Mouse (Mus musculus): ENCODE results near the gene Plxna1.

The Plxna1 gene

DNA sequence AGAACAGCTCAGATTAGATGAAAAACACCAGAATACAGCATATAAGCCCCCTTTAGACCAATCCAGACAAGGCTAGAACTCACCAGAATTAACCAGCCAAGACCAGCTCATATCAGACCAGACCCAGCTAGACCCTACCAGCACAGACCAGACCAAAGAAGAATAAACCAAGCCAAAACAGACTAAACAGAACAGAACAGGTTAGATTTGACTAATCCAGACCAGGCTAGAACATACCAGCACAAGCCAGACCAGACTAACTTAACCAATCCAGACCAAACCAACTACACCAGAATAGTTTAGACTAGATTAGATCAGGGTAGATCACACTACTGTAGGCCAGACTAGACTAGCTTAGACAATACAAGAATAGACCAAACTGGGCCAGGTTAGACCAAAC lies 77.3 kb downstream of the Plxna1 start:
- DNase-seq (ENCODE audit: low spot score in 2 of 2) = no peak

GRCm38 (mm10) chr6:89283095-89283494 lies 79.3 kb downstream of the Plxna1 start:
- no peak for DNase-seq (ENCODE audit: low spot score in 2 of 2)

- DNase-seq (ENCODE audit: low spot score in 2 of 2) = no peak
These were observed 79.8 kb downstream of the Plxna1 start for GRCm38 (mm10) chr6:89282626-89283025.

GRCm38 (mm10) chr6:89281492-89282332 lies 80.7 kb downstream of the Plxna1 start:
- DNase-seq (ENCODE audit: low spot score in 2 of 2) = no peak

DNA sequence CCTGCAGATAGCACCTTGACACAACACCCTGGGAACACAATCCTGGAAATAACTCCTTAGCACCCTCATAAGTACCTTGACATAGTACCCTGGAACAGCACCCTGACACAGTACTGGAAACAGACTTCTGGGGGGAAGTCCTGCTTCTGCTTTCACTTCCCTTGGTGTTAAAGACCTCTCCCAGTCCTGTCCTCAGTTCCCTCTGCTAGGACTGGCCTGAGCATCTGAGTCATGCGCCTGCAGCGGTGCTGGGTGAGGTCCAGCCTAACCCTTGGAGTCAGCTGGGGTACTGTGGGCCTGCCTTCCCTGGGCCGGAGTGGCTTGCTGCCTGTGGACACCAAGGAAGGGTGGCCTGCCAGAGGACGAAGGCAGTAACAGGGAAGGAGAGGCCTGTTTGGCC lies 81.9 kb downstream of the Plxna1 start:
- no peak for DNase-seq (ENCODE audit: low spot score in 2 of 2)

DNA sequence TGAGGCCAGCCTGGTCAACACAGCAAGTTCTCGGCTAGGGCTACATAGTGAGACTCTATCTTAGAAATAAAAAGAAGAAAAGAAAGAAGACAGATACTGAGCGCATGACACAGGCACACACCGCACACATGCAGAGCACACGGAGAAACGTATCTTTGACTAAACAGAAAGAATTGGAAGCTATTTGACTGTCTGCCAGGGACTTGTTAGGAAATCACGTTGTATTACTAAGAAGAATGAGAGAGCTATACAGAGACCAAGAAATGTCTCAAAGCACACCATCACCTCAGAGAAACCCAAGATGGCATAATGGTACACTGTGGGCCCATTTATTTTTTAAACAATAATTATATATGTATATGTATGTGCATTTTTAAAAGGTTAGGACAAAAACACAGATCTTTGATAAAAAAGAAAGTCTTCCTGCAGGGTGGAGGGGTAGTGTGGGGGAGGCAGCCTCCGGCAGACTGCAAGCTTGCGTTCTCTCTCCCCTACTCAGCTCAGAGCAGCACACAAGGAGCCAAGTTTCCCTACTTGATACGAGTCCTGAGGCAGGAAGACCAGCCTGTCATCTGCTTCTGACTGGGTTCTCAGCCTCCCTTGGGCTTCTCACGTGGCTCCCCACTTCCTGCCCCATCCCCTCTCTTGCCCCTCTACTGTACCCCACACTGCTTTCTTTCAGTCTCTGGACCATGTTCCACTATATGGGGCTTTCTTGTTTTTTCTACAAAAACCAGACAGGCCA lies 90.5 kb downstream of the Plxna1 start:
- DNase-seq (ENCODE audit: low spot score in 2 of 2) = no peak

DNA sequence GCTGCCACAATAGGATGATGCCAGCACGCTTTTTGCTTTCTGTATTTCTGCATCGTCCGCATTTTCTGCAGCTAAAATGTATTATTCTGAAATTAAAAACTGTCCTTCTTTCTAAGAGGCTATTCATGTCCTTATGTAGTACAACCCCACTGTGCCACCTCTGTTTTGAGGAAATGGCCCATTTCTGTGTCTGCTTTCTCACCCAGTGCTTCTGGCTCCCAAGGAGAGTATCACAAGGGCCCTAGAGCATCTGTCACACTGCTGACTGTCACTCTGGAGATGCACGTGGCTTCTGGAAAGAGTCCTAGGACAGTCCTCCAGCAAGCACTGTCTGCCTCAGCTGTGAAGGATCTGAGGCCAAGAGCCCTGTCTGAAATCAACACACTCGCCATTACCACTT lies 95.2 kb downstream of the Plxna1 start:
- DNase-seq (ENCODE audit: low spot score in 2 of 2) = no peak
